Mouse (Mus musculus): ENCODE results near the gene Neurl4. TPM values are rescaled to one million over a fixed set of nuclear protein-coding genes. Genes with fewer than 3 reads are reported as not detected.
"Not testable (repeated sequence)": the region's sequence is repeated elsewhere in the genome, so short reads cannot be mapped to it uniquely, and the experiment has no call there.

Neurl4 gene
- total RNA-seq, 2 experiments from 2014 or later, result 22.9 to 23.1 TPM

- intact Hi-C loops (cut with DNase I), result no loop called here
- DNase-seq, result no peak
These were observed 45.4 kb downstream of the Neurl4 start for GRCm38 (mm10) chr11:69945997-69946891.

- DNase-seq, result peak; percentile 68 to 83
- intact Hi-C loops (cut with DNase I), result no loop called here
These were observed 46.6 kb downstream of the Neurl4 start for GRCm38 (mm10) chr11:69947337-69948065.

GRCm38 (mm10) chr11:69948066-69948762, 47.3 kb downstream of the Neurl4 start, which contains the start of gene Slc2a4:
Slc2a4 (minus strand) TSS chr11:69948188.
- intact Hi-C loops (cut with DNase I), result no loop called here

GRCm38 (mm10) chr11:69948763-69949150, 47.9 kb downstream of the Neurl4 start:
- intact Hi-C loops (cut with DNase I), result loop anchor here (1.0 kb wide), 1 partner anchor 14 kb away; no protein-coding TSS in a partner anchor
- peak; percentile 86 to 89 for DNase-seq

More at GRCm38 (mm10) chr11:69948066-69948762, 47.3 kb downstream of the Neurl4 start, which contains the start of gene Slc2a4:
- DNase-seq, result peak; percentile 89 to 93

GRCm38 (mm10) chr11:69950807-69951459, 50.1 kb downstream of the Neurl4 start:
- intact Hi-C loops (cut with DNase I), result no loop called here
- DNase-seq, result no peak

GRCm38 (mm10) chr11:69952274-69952673, 51.4 kb downstream of the Neurl4 start:
- DNase-seq, result no peak
- intact Hi-C loops (cut with DNase I), result no loop called here

- DNase-seq, result no peak
These were observed 52.5 kb downstream of the Neurl4 start for GRCm38 (mm10) chr11:69953267-69953915.

GRCm38 (mm10) chr11:69955618-69956017, 54.7 kb downstream of the Neurl4 start:
- intact Hi-C loops (cut with DNase I); DNase-seq: not testable (repeated sequence)

More at GRCm38 (mm10) chr11:69953267-69953915, 52.5 kb downstream of the Neurl4 start:
- intact Hi-C loops (cut with DNase I), result no loop called here

- no peak for DNase-seq
- intact Hi-C loops (cut with DNase I), result no loop called here
These were observed 55.3 kb downstream of the Neurl4 start for GRCm38 (mm10) chr11:69956218-69956617.

GRCm38 (mm10) chr11:69960616-69961015, 59.7 kb downstream of the Neurl4 start:
- DNase-seq, result no peak
- intact Hi-C loops (cut with DNase I), result no loop called here

GRCm38 (mm10) chr11:69961841-69962240, 61.0 kb downstream of the Neurl4 start:
- intact Hi-C loops (cut with DNase I), result no loop called here
- no peak for DNase-seq

Small RNA genes lying within 50 kb of the gene (microRNA-seq; reads per million reads assigned to microRNA genes)
- 0 reads per million in 2 experiments for gene Mir6924

Other genes with a start within 250 kb of the Neurl4 start
- gene Sox15, start 245.8 kb upstream of the Neurl4 start, total RNA-seq (2021), result not detected
- 1 to 10 TPM; 8.0 to 8.3 TPM for gene Mpdu1, start 238.4 kb upstream of the Neurl4 start, total RNA-seq (2021)
- gene Cd68, start 234.9 kb upstream of the Neurl4 start, total RNA-seq (2021), result 1 to 10 TPM; 2.6 to 3.2 TPM
- 100 to 1,000 TPM in 1 of 2 experiments, 10 to 100 TPM in 1; 74.1 to 103 TPM for gene Eif4a1, start 228.6 kb upstream of the Neurl4 start, total RNA-seq (2021)
- 10 to 100 TPM; 22.7 TPM for gene Senp3, start 219.0 kb upstream of the Neurl4 start, total RNA-seq (2021)
- gene Tnfsf13, start 215.3 kb upstream of the Neurl4 start, total RNA-seq (2021), result under 1 TPM; 0.39 to 0.92 TPM
- gene Tnfsf12, start 205.2 kb upstream of the Neurl4 start, total RNA-seq (2021), result 10 to 100 TPM in 1 of 2 experiments, 1 to 10 TPM in 1; 8.6 to 10.4 TPM
- gene Tnfsfm13, start 205.0 kb upstream of the Neurl4 start, total RNA-seq (2021), result 1 to 10 TPM; 1.3 to 1.5 TPM
- gene Polr2a, start 142.4 kb upstream of the Neurl4 start, total RNA-seq (2021), result 10 to 100 TPM; 28.7 to 29.2 TPM
- gene Slc35g3, start 139.1 kb upstream of the Neurl4 start, total RNA-seq (2021), result not detected
- 10 to 100 TPM; 24.3 to 26.2 TPM for gene Zbtb4, start 135.2 kb upstream of the Neurl4 start, total RNA-seq (2021)
- gene Chrnb1, start 105.1 kb upstream of the Neurl4 start, total RNA-seq (2021), result 10 to 100 TPM; 29.2 to 33.1 TPM
- 1 to 10 TPM; 4.6 to 4.8 TPM for gene Fgf11, start 99.2 kb upstream of the Neurl4 start, total RNA-seq (2021)
- gene Tmem102, start 95.4 kb upstream of the Neurl4 start, total RNA-seq (2021), result under 1 TPM; 0.12 to 0.20 TPM
- gene Gm39566, start 85.8 kb upstream of the Neurl4 start, total RNA-seq (2021), result not detected
- gene Spem2, start 82.6 kb upstream of the Neurl4 start, total RNA-seq (2021), result not detected
- not detected for gene Spem1, start 78.9 kb upstream of the Neurl4 start, total RNA-seq (2021)
- 1 to 10 TPM; 2.4 to 2.9 TPM for gene Nlgn2, start 63.3 kb upstream of the Neurl4 start, total RNA-seq (2021)
- 100 to 1,000 TPM; 104 to 140 TPM for gene Tmem256, start 62.6 kb upstream of the Neurl4 start, total RNA-seq (2021)
- 10 to 100 TPM; 10.6 to 11.2 TPM for gene Plscr3, start 54.7 kb upstream of the Neurl4 start, total RNA-seq (2021)
- gene Tnk1, start 42.3 kb upstream of the Neurl4 start, total RNA-seq (2021), result not detected
- not detected for gene Tmem95, start 23.1 kb upstream of the Neurl4 start, total RNA-seq (2021)
- 1 to 10 TPM; 1.3 to 1.5 TPM for gene Kctd11, start 19.7 kb upstream of the Neurl4 start, total RNA-seq (2021)
- gene Acap1, start 5.5 kb upstream of the Neurl4 start, total RNA-seq (2021), result 1 to 10 TPM in 1 of 2 experiments, under 1 TPM in 1; 0.27 to 1.1 TPM
- gene 2810408A11Rik, start 85 bp upstream of the Neurl4 start, total RNA-seq (2021), result under 1 TPM in 1 of 2 experiments, not detected in 1; 0.59 TPM
- 10 to 100 TPM; 33.9 to 42.5 TPM for gene Gps2, start 12.8 kb downstream of the Neurl4 start, total RNA-seq (2021)
- gene Eif5a, start 20.9 kb downstream of the Neurl4 start, total RNA-seq (2021), result 100 to 1,000 TPM; 402 to 432 TPM
- gene Ybx2, start 34.7 kb downstream of the Neurl4 start, total RNA-seq (2021), result 10 to 100 TPM in 1 of 2 experiments, 1 to 10 TPM in 1; 5.4 to 10.6 TPM
- gene Slc2a4, start 47.1 kb downstream of the Neurl4 start, total RNA-seq (2021), result 100 to 1,000 TPM; 382 to 407 TPM
- gene Cldn7, start 63.7 kb downstream of the Neurl4 start, total RNA-seq (2021), result not detected
- 100 to 1,000 TPM; 171 to 246 TPM for gene Ctdnep1, start 80.1 kb downstream of the Neurl4 start, total RNA-seq (2021)
- gene Elp5, start 81.4 kb downstream of the Neurl4 start, total RNA-seq (2021), result 10 to 100 TPM; 29.0 to 34.6 TPM
- 100 to 1,000 TPM; 142 to 178 TPM for gene Gabarap, start 90.1 kb downstream of the Neurl4 start, total RNA-seq (2021)
- 10 to 100 TPM; 12.6 to 16.5 TPM for gene Phf23, start 94.7 kb downstream of the Neurl4 start, total RNA-seq (2021)
- 1 to 10 TPM; 3.3 to 4.6 TPM for gene Dvl2, start 99.5 kb downstream of the Neurl4 start, total RNA-seq (2021)
- 100 to 1,000 TPM; 320 to 384 TPM for gene Acadvl, start 114.3 kb downstream of the Neurl4 start, total RNA-seq (2021)
- gene Dlg4, start 115.9 kb downstream of the Neurl4 start, total RNA-seq (2021), result 1 to 10 TPM; 4.9 to 6.5 TPM
- gene Asgr1, start 153.0 kb downstream of the Neurl4 start, total RNA-seq (2021), result not detected
- not detected for gene Asgr2, start 191.6 kb downstream of the Neurl4 start, total RNA-seq (2021)
- gene Mgl2, start 229.3 kb downstream of the Neurl4 start, total RNA-seq (2021), result 1 to 10 TPM; 1.1 to 1.2 TPM